Mouse (Mus musculus) lung, embryonic 15.5 days (tissue): ENCODE results near the gene Bicral. TPM values are rescaled to one million over a fixed set of nuclear protein-coding genes. Genes with fewer than 3 reads are reported as not detected.
A peak's percentile ranks its signal among the peaks of the same experiment; 100 is the strongest.

Source experiments
- ATAC-seq: fragments of 200-750 bp; cut with Nextera tagmentation; 2 replicates; pipeline ENCODE4 v1.8.0; 2017; ENCODE audit warnings: moderate number of reproducible peaks, borderline replicate concordance; ENCODE audit not compliant: low FRiP score, low TSS enrichment; ENCODE audit errors: extremely low read depth
- H3K27ac ChIP-seq: fragments of 300-500 bp; sonication (generic); 2 replicates; pipeline ENCODE4 v1.5.1; 2015; ENCODE audit warnings: moderate library complexity, mild to moderate bottlenecking, inconsistent platforms
- H3K27me3 ChIP-seq: fragments of 300-500 bp; sonication (generic); 2 replicates; pipeline ENCODE4 v1.6.1; 2015; ENCODE audit warnings: inconsistent platforms
- H3K36me3 ChIP-seq: fragments of 300-500 bp; sonication (generic); 2 replicates; pipeline ENCODE4 v1.6.1; 2015; ENCODE audit warnings: inconsistent platforms
- H3K4me1 ChIP-seq: fragments of 300-500 bp; sonication (generic); 2 replicates; pipeline ENCODE4 v1.6.1; 2015; ENCODE audit warnings: inconsistent platforms
- H3K4me2 ChIP-seq: fragments of 300-500 bp; sonication (generic); 2 replicates; pipeline ENCODE4 v1.6.1; 2015; ENCODE audit warnings: inconsistent platforms, mild to moderate bottlenecking, moderate library complexity
- H3K4me3 ChIP-seq: fragments of 300-500 bp; sonication (generic); 2 replicates; pipeline ENCODE4 v1.5.1; 2015; ENCODE audit warnings: mild to moderate bottlenecking, inconsistent platforms
- H3K9ac ChIP-seq: fragments of 300-500 bp; sonication (generic); 2 replicates; pipeline ENCODE4 v1.6.1; 2015; ENCODE audit warnings: inconsistent platforms
- H3K9me3 ChIP-seq: fragments of 300-500 bp; sonication (generic); 2 replicates; pipeline ENCODE4 v1.6.1; 2016; ENCODE audit warnings: inconsistent platforms
- WGBS: fragments of 180-500 bp; shearing (Covaris S2); methylation state at CpG from one replicate; pipeline ENCODE4 v1.1.7; 2015; 5-methylcytosine and 5-hydroxymethylcytosine counted together
- polyA plus RNA-seq: library from polyadenylated mRNA; unstranded; fragments of >200 nt; fragmentation: Nextera tagmentation; extraction: Ambion mirVana; gene quantifications from 2 replicates; pipeline ENCODE4 v1.2.1, GENCODE M21; 2015

The Bicral gene
- polyA plus RNA-seq, 1 experiment from 2014 or later, result 4.0 TPM

DNA sequence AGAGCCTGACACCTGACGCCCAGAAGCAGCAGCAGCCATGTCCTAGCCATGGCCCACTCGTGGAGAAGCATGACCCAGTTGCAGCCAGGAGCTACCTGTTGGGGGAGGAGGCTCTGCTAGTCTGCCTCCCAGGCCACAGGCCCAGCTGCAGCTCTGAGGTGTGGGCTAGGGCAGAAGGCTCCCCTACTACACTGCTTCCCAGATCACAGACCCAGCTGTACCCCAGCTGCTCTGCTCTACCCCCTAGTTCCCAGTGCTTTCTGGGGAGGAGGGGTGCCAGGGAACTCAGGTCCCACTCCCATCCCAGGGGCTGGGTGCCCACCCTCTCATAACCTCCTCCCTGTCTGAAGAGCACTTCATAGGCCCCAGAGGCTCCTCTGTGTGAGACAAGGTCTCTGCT lies 94.7 kb downstream of the Bicral start, which contains the start of gene Ptcra:
TSS of gene Ptcra (minus strand) at position 169 of the 400 bp plus-strand sequence.
- H3K4me1 ChIP-seq, result no peaks in the 10 kb centered on the region
- no peak for ATAC-seq
- H3K4me2 ChIP-seq, result no peak within 1 kb of the TSS
- H3K27ac ChIP-seq, result no peak within 1 kb of the TSS
- no peaks in the 10 kb centered on the region for H3K36me3 ChIP-seq
- no peaks in the 10 kb centered on the region for H3K9me3 ChIP-seq
- no peak within 1 kb of the TSS for H3K9ac ChIP-seq
- WGBS, result 58% methylated on average over 2 of the region's 2 CpGs
- no peak within 1 kb of the TSS for H3K4me3 ChIP-seq
- H3K27me3 ChIP-seq, result no peaks in the 10 kb centered on the region

DNA sequence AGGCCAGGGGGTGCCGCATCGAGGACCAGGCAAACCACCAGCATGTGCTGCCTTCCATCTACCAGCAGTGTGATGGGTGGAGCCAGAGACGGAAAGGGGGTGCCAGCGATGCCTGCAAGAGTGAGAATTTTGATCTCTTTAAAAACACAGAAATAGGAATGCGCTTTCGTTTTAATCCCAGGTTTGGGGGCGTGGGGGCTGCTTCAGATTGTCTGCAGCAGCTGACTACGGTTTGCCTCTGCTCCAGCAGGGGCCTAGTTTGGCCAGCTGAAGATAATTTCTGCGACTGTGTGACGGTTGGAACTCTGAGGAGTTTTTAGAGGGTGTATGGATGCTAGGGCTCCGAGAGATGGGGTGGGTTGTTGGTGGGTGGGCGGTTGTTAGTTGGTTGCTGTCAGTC lies 99.5 kb downstream of the Bicral start:
- no peak overlapping the region for H3K4me2 ChIP-seq
- no peak overlapping the region for H3K27ac ChIP-seq
- ATAC-seq, result no peak
- H3K9ac ChIP-seq, result no peak overlapping the region
- no peaks in the 10 kb centered on the region for H3K9me3 ChIP-seq
- H3K36me3 ChIP-seq, result no peaks in the 10 kb centered on the region
- 75% methylated on average over 12 of the region's 12 CpGs for WGBS
- no peaks in the 10 kb centered on the region for H3K4me1 ChIP-seq
- no peaks in the 10 kb centered on the region for H3K27me3 ChIP-seq
- H3K4me3 ChIP-seq, result no peak overlapping the region

DNA sequence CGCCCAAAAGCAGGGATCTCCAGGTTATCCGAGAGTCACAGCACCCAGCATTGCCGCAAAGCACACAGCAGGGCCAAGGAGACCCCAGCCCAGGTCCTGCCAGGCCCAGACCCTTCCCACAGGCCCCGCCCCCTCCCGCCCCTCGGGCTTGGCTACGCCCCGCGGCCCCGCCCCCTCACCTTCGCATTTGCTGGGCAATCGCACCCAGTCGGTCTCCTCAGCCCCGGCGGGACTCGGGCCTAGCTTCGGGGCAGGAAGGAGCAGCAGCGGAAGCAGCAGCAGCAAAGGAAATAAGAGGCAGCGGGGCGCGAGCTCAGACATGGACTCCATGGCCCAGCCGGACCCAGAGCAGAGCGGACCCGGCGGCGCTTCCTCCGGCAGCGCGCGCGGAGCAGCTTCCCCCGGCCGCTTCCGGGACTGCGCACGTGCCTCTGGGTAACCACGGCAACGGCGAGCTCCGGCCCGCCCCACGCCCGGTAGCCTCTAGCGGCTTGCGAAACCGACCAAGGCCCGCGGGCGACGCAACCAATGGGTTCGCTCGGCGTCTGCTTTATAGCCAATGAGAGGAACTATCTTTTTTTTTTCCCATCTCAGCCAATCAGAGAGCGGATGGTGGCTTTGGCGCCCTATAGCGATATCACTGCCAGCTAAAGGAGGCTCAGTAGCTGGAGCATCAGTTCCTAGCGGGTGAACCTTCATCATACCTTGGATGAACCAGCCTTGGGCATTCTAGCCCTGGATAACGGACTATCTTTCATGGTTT lies 106.3 kb downstream of the Bicral start, which contains the start of gene Cnpy3:
TSS of gene Cnpy3 (minus strand) at position 421 of the 763 bp plus-strand sequence.
- peak within 1 kb of the TSS; percentile 72 for H3K9ac ChIP-seq
- ATAC-seq, result peak; percentile 98

DNA sequence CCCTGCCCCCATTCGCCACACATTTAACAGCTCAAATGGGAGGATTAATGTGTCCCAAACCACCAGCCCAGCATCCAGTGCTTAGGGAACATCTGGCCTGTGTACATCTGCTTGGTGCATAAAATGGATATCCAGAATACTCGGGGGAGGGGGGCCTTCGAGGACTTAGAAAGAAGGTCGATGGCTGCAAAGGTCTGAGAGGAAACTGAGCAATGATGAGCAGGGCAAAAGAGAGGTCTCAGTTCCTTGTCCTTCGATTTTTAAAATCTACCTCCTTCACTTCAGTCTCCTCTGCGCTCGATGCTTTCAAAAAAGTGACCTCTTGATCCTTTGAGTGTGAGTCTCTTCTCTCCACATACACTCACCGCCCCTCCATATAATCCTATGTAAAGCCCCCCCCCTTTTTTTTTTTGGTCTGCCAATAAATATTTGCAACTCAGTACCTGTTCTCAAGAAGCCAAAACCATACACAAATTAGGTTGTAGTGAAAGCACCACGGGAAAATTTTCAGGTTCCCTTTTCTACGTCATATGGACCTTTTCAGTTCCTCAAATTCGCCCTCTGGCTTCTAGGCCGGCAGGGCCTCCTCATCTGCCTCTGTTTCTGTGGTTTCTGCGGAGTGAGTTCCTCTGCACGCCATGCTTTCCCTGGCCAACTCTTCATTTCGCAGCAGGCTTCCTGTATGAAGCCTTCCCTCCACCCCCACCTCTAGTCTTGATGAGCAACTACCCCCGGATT lies 107.1 kb downstream of the Bicral start:
- Histone ChIP-seq H3K4me3 (peak overlapping the region; percentile 91), H3K9ac (peak overlapping the region; percentile 72), H3K27ac (peak overlapping the region; percentile 92), H3K9me3 (no peaks in the 10 kb centered on the region), H3K27me3 (no peaks in the 10 kb centered on the region), H3K4me2 (peak overlapping the region; percentile 76), H3K4me1 (peaks cover 15% of the 10 kb centered on the region), H3K36me3 (peaks cover 8% of the 10 kb centered on the region; the same call in 1 of the 2 replicates)
- 14% methylated on average over 16 of the region's 16 CpGs for WGBS
- ATAC-seq, result no peak

More for the DNA sequence above, 106.3 kb downstream of the Bicral start, which contains the start of gene Cnpy3:
- H3K4me3 ChIP-seq, result peak within 1 kb of the TSS; percentile 91
- no peaks in the 10 kb centered on the region for H3K27me3 ChIP-seq
- under 1% methylated on average over 54 of the region's 58 CpGs for WGBS
- H3K4me1 ChIP-seq, result peaks cover 15% of the 10 kb centered on the region
- H3K4me2 ChIP-seq, result peak within 1 kb of the TSS; percentile 76
- 0 out of 2 replicates have a peak, but pooled peaks cover 2% of the 10 kb centered on the region for H3K36me3 ChIP-seq
- no peaks in the 10 kb centered on the region for H3K9me3 ChIP-seq
- peak within 1 kb of the TSS; percentile 92 for H3K27ac ChIP-seq

DNA sequence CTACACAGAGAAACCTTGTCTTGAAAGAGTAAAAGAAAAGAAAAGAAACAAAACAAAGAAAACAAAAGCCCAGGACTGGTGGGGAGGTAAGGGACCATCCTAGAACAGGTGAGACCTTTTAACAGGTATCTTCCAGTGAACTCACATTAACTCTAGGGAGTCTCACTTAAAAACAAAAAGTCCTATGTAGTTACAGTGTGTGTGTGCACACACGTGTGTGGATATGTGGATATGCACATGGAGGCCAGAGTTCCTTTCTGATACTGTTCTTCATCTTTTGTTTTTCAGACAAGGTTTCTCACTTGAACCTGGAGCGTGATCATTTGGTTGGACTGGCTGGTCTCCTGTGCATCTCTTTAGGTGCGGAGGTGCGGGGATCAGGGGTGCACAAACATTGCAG lies 107.7 kb downstream of the Bicral start:
- Histone ChIP-seq H3K4me3 (peak overlapping the region; percentile 91), H3K4me1 (peaks cover 15% of the 10 kb centered on the region), H3K27me3 (no peaks in the 10 kb centered on the region), H3K9ac (peak overlapping the region; percentile 72; the same call in 1 of the 2 replicates), H3K9me3 (no peaks in the 10 kb centered on the region), H3K27ac (0 out of 2 replicates have a peak overlapping the region, but pooled peaks have one; percentile 92), H3K4me2 (peak overlapping the region; percentile 76), H3K36me3 (peaks cover 9% of the 10 kb centered on the region; the same call in 1 of the 2 replicates)
- 88% methylated on average over 4 of the region's 4 CpGs for WGBS
- ATAC-seq, result no peak

DNA sequence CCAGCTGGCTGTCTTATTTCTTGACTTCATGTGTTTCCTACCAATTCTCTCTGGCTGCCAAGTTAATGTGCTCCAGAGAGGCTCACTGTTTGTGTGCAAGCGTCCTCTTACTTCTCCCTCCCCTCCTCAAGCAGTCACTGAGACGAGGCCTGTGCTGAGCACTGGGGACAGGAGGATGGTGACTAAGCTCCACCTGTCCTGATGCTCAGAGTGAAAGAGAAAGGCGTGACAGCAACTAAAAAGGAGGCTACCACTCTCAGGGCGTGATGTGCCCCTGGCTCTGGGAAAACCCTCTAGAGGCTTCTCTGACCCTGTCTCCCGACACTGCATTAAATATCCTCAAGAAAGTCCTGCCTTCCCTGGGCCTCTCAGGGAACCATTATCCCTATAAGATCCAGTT lies 109.0 kb downstream of the Bicral start:
- Histone ChIP-seq H3K36me3 (peaks cover 16% of the 10 kb centered on the region), H3K9ac (no peak overlapping the region), H3K27ac (no peak overlapping the region), H3K9me3 (no peaks in the 10 kb centered on the region), H3K4me3 (no peak overlapping the region), H3K4me2 (no peak overlapping the region), H3K27me3 (no peaks in the 10 kb centered on the region), H3K4me1 (peaks cover 15% of the 10 kb centered on the region)
- 92% methylated on average over 5 of the region's 5 CpGs for whole genome bisulfite sequencing
- no peak for ATAC-seq

Other genes with a start within 250 kb of the Bicral start
- gene Ptk7, start 229.0 kb downstream of the Bicral start, polyA plus RNA-seq, result 134 and 142 TPM in 2 replicates
- gene Klc4, start 212.5 kb downstream of the Bicral start, polyA plus RNA-seq, result 24.9 and 25.8 TPM in 2 replicates
- 106 TPM in 2 replicates for gene Mrpl2, start 212.3 kb downstream of the Bicral start, polyA plus RNA-seq
- 48.2 and 49.5 TPM in 2 replicates for gene Cul7, start 208.1 kb downstream of the Bicral start, polyA plus RNA-seq
- 55.1 and 56.2 TPM in 2 replicates for gene Rrp36, start 184.1 kb downstream of the Bicral start, polyA plus RNA-seq
- gene Mea1, start 179.7 kb downstream of the Bicral start, polyA plus RNA-seq, result 128 and 134 TPM in 2 replicates
- gene Klhdc3, start 177.6 kb downstream of the Bicral start, polyA plus RNA-seq, result 117 and 122 TPM in 2 replicates
- gene Ppp2r5d, start 153.4 kb downstream of the Bicral start, polyA plus RNA-seq, result 96.0 and 102 TPM in 2 replicates
- gene Pex6, start 147.0 kb downstream of the Bicral start, polyA plus RNA-seq, result 27.7 and 28.6 TPM in 2 replicates
- 1.3 and 1.8 TPM in 2 replicates for gene Gnmt, start 129.3 kb downstream of the Bicral start, polyA plus RNA-seq
- gene Cnpy3, start 106.3 kb downstream of the Bicral start, polyA plus RNA-seq, result 83.0 and 83.6 TPM in 2 replicates
- 1.3 and 8.2 TPM in 2 replicates for gene Ptcra, start 94.8 kb downstream of the Bicral start, polyA plus RNA-seq
- 62.2 and 63.9 TPM in 2 replicates for gene 2310039H08Rik, start 85.8 kb downstream of the Bicral start, polyA plus RNA-seq
- 171 and 175 TPM in 2 replicates for gene Rpl7l1, start 75.8 kb downstream of the Bicral start, polyA plus RNA-seq
- gene Tbcc, start 32.2 kb upstream of the Bicral start, polyA plus RNA-seq, result 53.1 and 58.1 TPM in 2 replicates
- gene Prph2, start 52.0 kb upstream of the Bicral start, polyA plus RNA-seq, result not detected in 2 replicates
- gene Ubr2, start 152.1 kb upstream of the Bicral start, polyA plus RNA-seq, result 16.2 and 19.2 TPM in 2 replicates